Mouse (Mus musculus): Measurements from ENCODE around the gene Dmd.

GRCm38 (mm10) chrX:85112418-85112817, 2163.7 kb downstream of the Dmd start:
- TF ChIP-seq POLR2A (IDR thresholded peaks at IDR 0.05; ENCODE audit: low read depth, low read length), result no peak
- no peak for TF ChIP-seq CTCF (IDR thresholded peaks at IDR 0.05; ENCODE audit: extremely low read depth, insufficient read length, insufficient replicate concordance, low read depth, low read length)
